Comparison of ENCODE assay signal across 12 mouse cellular contexts in the genomic region with DNA sequence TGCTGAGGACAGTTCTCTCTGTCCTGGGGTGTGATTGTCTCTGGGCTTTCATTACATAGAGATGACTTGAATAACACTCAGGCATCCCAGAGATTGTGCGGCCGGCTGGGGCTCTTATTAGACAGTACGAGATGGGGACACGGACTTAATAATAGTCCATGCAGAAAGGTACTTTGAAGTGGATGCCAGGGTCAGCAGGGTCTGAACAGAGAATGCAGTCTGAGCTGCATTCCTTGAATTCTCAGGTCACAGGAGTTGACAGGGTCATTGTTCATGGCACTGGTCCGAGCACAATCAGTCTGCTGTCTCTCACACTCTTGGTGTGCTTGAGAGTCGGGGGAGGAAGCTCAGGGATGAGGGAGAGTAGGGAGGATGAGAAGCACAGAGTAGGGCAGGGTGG. TPM values are rescaled to one million over a fixed set of nuclear protein-coding genes. Genes with fewer than 3 reads are reported as not detected.
A peak's percentile ranks its signal among the peaks of the same experiment; 100 is the strongest.
DNase-seq lines count a peak whose midpoint lies in the region; ATAC-seq lines count a peak whose summit lies in the region.
"Had no signal": no experiment of that assay in that cellular context is flagged by ENCODE, and none has a peak within 500 bp of the region (broad histone marks: within the 10 kb centered on the region; RNA-seq: fewer than 3 reads in every experiment).

No protein-coding gene starts in this region.

- peak overlapping the region; percentile 65 for H3K27ac ChIP-seq in heart, embryonic 12.5 days (ENCODE audit: poor library complexity, severe bottlenecking)
- no peak overlapping the region for H3K27ac ChIP-seq in limb, embryonic 10.5 days

- H3K36me3 ChIP-seq in heart, embryonic 12.5 days, result no peaks in the 10 kb centered on the region
- no peaks in the 10 kb centered on the region for H3K36me3 ChIP-seq in limb, embryonic 10.5 days

- no peaks in the 10 kb centered on the region for H3K27me3 ChIP-seq in heart, embryonic 12.5 days (replicated peaks)
- no peaks in the 10 kb centered on the region for H3K27me3 ChIP-seq in limb, embryonic 10.5 days (ENCODE audit: low read depth, poor library complexity, severe bottlenecking)

- WGBS in heart, embryonic 12.5 days, result 15% methylated on average over 6 of the region's 6 CpGs
- WGBS in limb, embryonic 10.5 days, result 14% methylated on average over 6 of the region's 6 CpGs

- intact Hi-C loops in heart, postnatal 36 days (cut with DNase I), result loop anchor here (2.0 to 5.0 kb wide), 3 partner anchors 79 to 242 kb away; partner anchors contain the start of genes Ccnq and Nlk

- no peak overlapping the region for H3K4me3 ChIP-seq in heart, embryonic 12.5 days
- no peak overlapping the region for H3K4me3 ChIP-seq in limb, embryonic 10.5 days
- H3K4me3 ChIP-seq: erythroblast, embryonic 14.5 days had no signal

- peaks cover 60% of the 10 kb centered on the region for H3K4me1 ChIP-seq in heart, embryonic 12.5 days (replicated peaks)
- H3K4me1 ChIP-seq in limb, embryonic 10.5 days, result peaks cover 57% of the 10 kb centered on the region

- H3K4me2 ChIP-seq in heart, embryonic 12.5 days, result peak overlapping the region; percentile 10; the same call in 1 of the 2 replicates
- H3K4me2 ChIP-seq: liver, embryonic 11.5 days had no signal

- no peak for DNase-seq in heart, postnatal 36 days
- peak; percentile 55 for DNase-seq in retina, postnatal 1 day
- no peak for DNase-seq in retina, embryonic 14.5 days (ENCODE audit: low spot score)
- peak; percentile 54 for DNase-seq in kidney, adult 9 months
- peak; percentile 72 for DNase-seq in mesoderm, embryonic 11.5 days (ENCODE audit: low read depth, low spot score)
- no peak for DNase-seq in limb, embryonic 10.5 days (ENCODE audit: low spot score)
- DNase-seq: adrenal gland, adult 8-10 months; cerebellum, postnatal 36 days had no signal

- no peak overlapping the region for H3K9ac ChIP-seq in heart, embryonic 12.5 days

- no peak for ATAC-seq in heart, embryonic 12.5 days (ENCODE audit: insufficient number of reproducible peaks, low FRiP score)
- no peak for ATAC-seq in CD4-positive, CD25-positive, alpha-beta regulatory T cell, adult 4 months

- no peaks in the 10 kb centered on the region for H3K9me3 ChIP-seq in heart, embryonic 12.5 days (replicated peaks)
- no peaks in the 10 kb centered on the region for H3K9me3 ChIP-seq in limb, embryonic 10.5 days (replicated peaks)

RNA-seq across cellular contexts. Expression of gene Lyrm9, which starts 3.0 kb away (rescaled TPM):
- polyA plus RNA-seq in heart, embryonic 12.5 days (2016; fragmentation: Nextera tagmentation; extraction: Ambion mirVana), result 33.5 and 35.9 TPM in 2 replicates
- total RNA-seq in heart, postnatal 36 days (2021), result 10 to 100 TPM; 34.7 to 36.5 TPM
- 13.9 and 17.8 TPM in 2 replicates for polyA plus RNA-seq in limb, embryonic 10.5 days (2016; fragmentation: Nextera tagmentation; extraction: Ambion mirVana)
- polyA plus RNA-seq in CD4-positive, CD25-positive, alpha-beta regulatory T cell, adult 4 months (2017; shearing (Covaris generic)), result 10 to 100 TPM; 29.9 to 31.4 TPM

Comparison
In these comparisons a context has a peak if more than half of its experiments do, and no peak if none do; other contexts are left out.
1. DNase-seq: peak in retina, postnatal 1 day (single experiment), kidney, adult 9 months (single experiment) and mesoderm, embryonic 11.5 days (single experiment); none in heart, postnatal 36 days (0 of 2), retina, embryonic 14.5 days (single experiment) and limb, embryonic 10.5 days (single experiment).